Mouse (Mus musculus): ENCODE measurements around the gene Cant1.

- TF ChIP-seq ZNF384 (IDR thresholded peaks at IDR 0.05; ENCODE audit: low read depth, low read length) (no peak), HCFC1 (IDR thresholded peaks at IDR 0.05; ENCODE audit: borderline replicate concordance, insufficient read depth, low read length) (no peak)
These were observed 35.2 kb upstream of the Cant1 start for GRCm38 (mm10) chr11:118453886-118454671.
